Mouse (Mus musculus): ENCODE data around the gene Slc38a4. TPM values are rescaled to one million over a fixed set of nuclear protein-coding genes. Genes with fewer than 3 reads are reported as not detected.

Gene Slc38a4
- polyA plus RNA-seq, 1 experiment from 2014 or later = 74.8 TPM

GRCm38 (mm10) chr15:96960343-96960742 is 95.4 kb downstream of the Slc38a4 start:
- WGBS = 93% methylated on average over 11 of the region's 11 CpGs
- Histone ChIP-seq H3K4me2 (no peak overlapping the region), H3K27ac (ENCODE audit: low read depth, low read length) (no peak overlapping the region), H3K9ac (ENCODE audit: low read depth, low read length) (no peak overlapping the region), H3K9me3 (ENCODE audit: control insufficient read depth, low read length) (no peaks in the 10 kb centered on the region), H3K4me1 (replicated peaks; ENCODE audit: control insufficient read depth, insufficient read depth, low read length) (no peaks in the 10 kb centered on the region), H3K36me3 (ENCODE audit: control insufficient read depth, insufficient read depth, low read length) (no peaks in the 10 kb centered on the region), H3K4me3 (ENCODE audit: low read depth, low read length) (no peak overlapping the region), H3K27me3 (replicated peaks; ENCODE audit: control insufficient read depth, insufficient read depth, low read length) (no peaks in the 10 kb centered on the region)
- ATAC-seq (replicated peaks; ENCODE audit: low FRiP score) = no peak
- DNase-seq (ENCODE audit: low spot score) = no peak

- DNase-seq (ENCODE audit: low spot score) (no peak), ATAC-seq (replicated peaks; ENCODE audit: low FRiP score) (no peak)
- Histone ChIP-seq H3K9me3 (ENCODE audit: control insufficient read depth, low read length) (no peaks in the 10 kb centered on the region), H3K4me1 (replicated peaks; ENCODE audit: control insufficient read depth, insufficient read depth, low read length) (no peaks in the 10 kb centered on the region), H3K9ac (ENCODE audit: low read depth, low read length) (no peak overlapping the region), H3K4me3 (ENCODE audit: low read depth, low read length) (no peak overlapping the region), H3K36me3 (ENCODE audit: control insufficient read depth, insufficient read depth, low read length) (no peaks in the 10 kb centered on the region), H3K4me2 (no peak overlapping the region), H3K27ac (ENCODE audit: low read depth, low read length) (no peak overlapping the region), H3K27me3 (replicated peaks; ENCODE audit: control insufficient read depth, insufficient read depth, low read length) (no peaks in the 10 kb centered on the region)
- 66% methylated on average over 2 of the region's 2 CpGs for WGBS
These were observed 96.5 kb downstream of the Slc38a4 start for GRCm38 (mm10) chr15:96959247-96959646.

- no peak overlapping the region for H3K27ac ChIP-seq (ENCODE audit: low read depth, low read length)
- H3K4me2 ChIP-seq = no peak overlapping the region
- H3K4me3 ChIP-seq (ENCODE audit: low read depth, low read length) = no peak overlapping the region
- no peaks in the 10 kb centered on the region for H3K27me3 ChIP-seq (replicated peaks; ENCODE audit: control insufficient read depth, insufficient read depth, low read length)
- no peaks in the 10 kb centered on the region for H3K36me3 ChIP-seq (ENCODE audit: control insufficient read depth, insufficient read depth, low read length)
- H3K4me1 ChIP-seq (replicated peaks; ENCODE audit: control insufficient read depth, insufficient read depth, low read length) = peaks cover 5% of the 10 kb centered on the region; the same call in 1 of the 2 replicates
- no peak for ATAC-seq (replicated peaks; ENCODE audit: low FRiP score)
- no peaks in the 10 kb centered on the region for H3K9me3 ChIP-seq (ENCODE audit: control insufficient read depth, low read length)
- WGBS = 73% methylated on average over 3 of the region's 3 CpGs
- no peak overlapping the region for H3K9ac ChIP-seq (ENCODE audit: low read depth, low read length)
- DNase-seq (ENCODE audit: low spot score) = no peak
These were observed 99.1 kb downstream of the Slc38a4 start for GRCm38 (mm10) chr15:96956699-96957098.

GRCm38 (mm10) chr15:96954389-96954788 is 101.4 kb downstream of the Slc38a4 start:
- 76% methylated on average over 6 of the region's 6 CpGs for WGBS
- no peaks in the 10 kb centered on the region for H3K27me3 ChIP-seq (replicated peaks; ENCODE audit: control insufficient read depth, insufficient read depth, low read length)

DNA sequence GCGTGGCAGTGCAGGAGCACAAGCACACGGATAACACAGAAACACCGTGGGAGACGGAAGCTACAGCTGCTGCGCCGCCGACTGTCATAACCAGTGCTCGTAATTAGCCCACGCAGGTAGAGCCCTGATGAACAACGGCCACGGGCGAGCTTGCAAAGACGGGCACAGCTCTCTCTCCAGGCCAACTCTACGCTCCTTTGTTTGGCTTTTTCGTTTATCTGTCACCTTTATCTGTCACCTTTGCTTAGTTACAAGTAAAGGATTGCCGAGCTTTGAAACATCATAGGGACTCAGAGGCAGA is 101.9 kb downstream of the Slc38a4 start:
- Histone ChIP-seq H3K27me3 (replicated peaks; ENCODE audit: control insufficient read depth, insufficient read depth, low read length) (no peaks in the 10 kb centered on the region), H3K9me3 (ENCODE audit: control insufficient read depth, low read length) (no peaks in the 10 kb centered on the region), H3K9ac (ENCODE audit: low read depth, low read length) (no peak overlapping the region), H3K27ac (ENCODE audit: low read depth, low read length) (no peak overlapping the region), H3K4me3 (ENCODE audit: low read depth, low read length) (peak overlapping the region; percentile 19; the same call in 1 of the 2 replicates), H3K4me2 (peak overlapping the region; percentile 59), H3K4me1 (replicated peaks; ENCODE audit: control insufficient read depth, insufficient read depth, low read length) (peaks cover 5% of the 10 kb centered on the region; the same call in 1 of the 2 replicates), H3K36me3 (ENCODE audit: control insufficient read depth, insufficient read depth, low read length) (no peaks in the 10 kb centered on the region)
- no peak for ATAC-seq (replicated peaks; ENCODE audit: low FRiP score)
- DNase-seq (ENCODE audit: low spot score) = no peak
- WGBS = 43% methylated on average over 16 of the region's 16 CpGs

More at GRCm38 (mm10) chr15:96954389-96954788, 101.4 kb downstream of the Slc38a4 start:
- no peak for ATAC-seq (replicated peaks; ENCODE audit: low FRiP score)
- DNase-seq (ENCODE audit: low spot score) = no peak
- Histone ChIP-seq H3K4me2 (no peak overlapping the region), H3K27ac (ENCODE audit: low read depth, low read length) (no peak overlapping the region), H3K9me3 (ENCODE audit: control insufficient read depth, low read length) (no peaks in the 10 kb centered on the region), H3K4me1 (replicated peaks; ENCODE audit: control insufficient read depth, insufficient read depth, low read length) (peaks cover 5% of the 10 kb centered on the region; the same call in 1 of the 2 replicates), H3K4me3 (ENCODE audit: low read depth, low read length) (no peak overlapping the region), H3K9ac (ENCODE audit: low read depth, low read length) (no peak overlapping the region), H3K36me3 (ENCODE audit: control insufficient read depth, insufficient read depth, low read length) (no peaks in the 10 kb centered on the region)

- Histone ChIP-seq H3K9me3 (ENCODE audit: control insufficient read depth, low read length) (no peaks in the 10 kb centered on the region), H3K27me3 (replicated peaks; ENCODE audit: control insufficient read depth, insufficient read depth, low read length) (no peaks in the 10 kb centered on the region), H3K9ac (ENCODE audit: low read depth, low read length) (no peak overlapping the region), H3K4me2 (peak overlapping the region; percentile 59), H3K36me3 (ENCODE audit: control insufficient read depth, insufficient read depth, low read length) (no peaks in the 10 kb centered on the region), H3K27ac (ENCODE audit: low read depth, low read length) (no peak overlapping the region), H3K4me1 (replicated peaks; ENCODE audit: control insufficient read depth, insufficient read depth, low read length) (peaks cover 5% of the 10 kb centered on the region; the same call in 1 of the 2 replicates), H3K4me3 (ENCODE audit: low read depth, low read length) (peak overlapping the region; percentile 19; the same call in 1 of the 2 replicates)
- 27% methylated on average over 23 of the region's 23 CpGs for WGBS
- peak; percentile 68 for DNase-seq (ENCODE audit: low spot score)
- ATAC-seq (replicated peaks; ENCODE audit: low FRiP score) = peak; percentile 45; the same call in 1 of the 2 replicates
These were observed 102.4 kb downstream of the Slc38a4 start for GRCm38 (mm10) chr15:96953112-96953937.

GRCm38 (mm10) chr15:96952488-96952887 is 103.3 kb downstream of the Slc38a4 start:
- no peaks in the 10 kb centered on the region for H3K9me3 ChIP-seq (ENCODE audit: control insufficient read depth, low read length)
- H3K9ac ChIP-seq (ENCODE audit: low read depth, low read length) = no peak overlapping the region
- no peak overlapping the region for H3K4me3 ChIP-seq (ENCODE audit: low read depth, low read length)
- ATAC-seq (replicated peaks; ENCODE audit: low FRiP score) = no peak
- H3K4me1 ChIP-seq (replicated peaks; ENCODE audit: control insufficient read depth, insufficient read depth, low read length) = peaks cover 5% of the 10 kb centered on the region; the same call in 1 of the 2 replicates
- WGBS = 60% methylated on average over 8 of the region's 8 CpGs
- H3K27ac ChIP-seq (ENCODE audit: low read depth, low read length) = no peak overlapping the region
- no peak for DNase-seq (ENCODE audit: low spot score)
- H3K27me3 ChIP-seq (replicated peaks; ENCODE audit: control insufficient read depth, insufficient read depth, low read length) = no peaks in the 10 kb centered on the region
- no peak overlapping the region for H3K4me2 ChIP-seq
- H3K36me3 ChIP-seq (ENCODE audit: control insufficient read depth, insufficient read depth, low read length) = no peaks in the 10 kb centered on the region

GRCm38 (mm10) chr15:96951783-96952182 is 104.0 kb downstream of the Slc38a4 start:
- no peak for DNase-seq (ENCODE audit: low spot score)
- no peaks in the 10 kb centered on the region for H3K27me3 ChIP-seq (replicated peaks; ENCODE audit: control insufficient read depth, insufficient read depth, low read length)
- H3K9ac ChIP-seq (ENCODE audit: low read depth, low read length) = no peak overlapping the region
- WGBS = 57% methylated on average over 5 of the region's 5 CpGs
- peaks cover 5% of the 10 kb centered on the region; the same call in 1 of the 2 replicates for H3K4me1 ChIP-seq (replicated peaks; ENCODE audit: control insufficient read depth, insufficient read depth, low read length)
- no peaks in the 10 kb centered on the region for H3K9me3 ChIP-seq (ENCODE audit: control insufficient read depth, low read length)
- no peak overlapping the region for H3K4me2 ChIP-seq
- no peak overlapping the region for H3K4me3 ChIP-seq (ENCODE audit: low read depth, low read length)
- ATAC-seq (replicated peaks; ENCODE audit: low FRiP score) = no peak
- H3K27ac ChIP-seq (ENCODE audit: low read depth, low read length) = no peak overlapping the region
- no peaks in the 10 kb centered on the region for H3K36me3 ChIP-seq (ENCODE audit: control insufficient read depth, insufficient read depth, low read length)

DNA sequence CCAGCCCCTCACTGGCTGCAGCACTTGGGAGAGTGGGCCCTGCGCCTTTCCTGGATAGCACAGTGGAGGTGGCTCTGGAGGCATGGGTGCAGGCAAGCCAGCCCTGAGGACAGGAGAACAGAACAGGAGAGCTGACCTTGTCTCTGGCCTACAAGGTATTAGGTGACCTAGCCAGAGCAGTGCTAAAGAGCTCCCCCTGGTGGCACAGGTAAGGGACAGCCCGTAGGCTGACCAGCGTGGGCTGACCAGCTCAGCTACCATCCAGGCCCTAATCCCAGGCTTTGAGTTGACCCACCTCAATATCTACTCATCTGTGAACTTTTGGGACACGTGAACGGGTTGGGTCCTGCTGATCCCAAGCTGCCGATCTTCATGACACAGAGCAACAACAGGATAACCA is 107.3 kb downstream of the Slc38a4 start:
- peak; percentile 68 for ATAC-seq (replicated peaks; ENCODE audit: low FRiP score)
- no peaks in the 10 kb centered on the region for H3K9me3 ChIP-seq (ENCODE audit: control insufficient read depth, low read length)
- no peak overlapping the region for H3K27ac ChIP-seq (ENCODE audit: low read depth, low read length)
- no peaks in the 10 kb centered on the region for H3K27me3 ChIP-seq (replicated peaks; ENCODE audit: control insufficient read depth, insufficient read depth, low read length)
- no peak overlapping the region for H3K9ac ChIP-seq (ENCODE audit: low read depth, low read length)
- no peaks in the 10 kb centered on the region for H3K36me3 ChIP-seq (ENCODE audit: control insufficient read depth, insufficient read depth, low read length)
- 68% methylated on average over 6 of the region's 6 CpGs for WGBS
- H3K4me3 ChIP-seq (ENCODE audit: low read depth, low read length) = no peak overlapping the region
- no peak overlapping the region for H3K4me2 ChIP-seq
- 0 out of 2 replicates have a peak, but pooled peaks cover 2% of the 10 kb centered on the region for H3K4me1 ChIP-seq (replicated peaks; ENCODE audit: control insufficient read depth, insufficient read depth, low read length)
- no peak for DNase-seq (ENCODE audit: low spot score)

All from liver, embryonic 11.5 days (tissue).